Mouse (Mus musculus) forebrain, embryonic 12.5 days (tissue): Measurements from ENCODE around the gene Nhs. TPM values are rescaled to one million over a fixed set of nuclear protein-coding genes. Genes with fewer than 3 reads are reported as not detected.
A peak's percentile ranks its signal among the peaks of the same experiment; 100 is the strongest.

Experiments
- ATAC-seq: fragments of 200-750 bp; cut with Nextera tagmentation; 2 replicates; pipeline ENCODE4 v1.8.0; 2017; ENCODE audit warnings: moderate TSS enrichment; ENCODE audit not compliant: low FRiP score
- H3K27ac ChIP-seq: fragments of 300-500 bp; sonication (generic); 2 replicates; pipeline ENCODE4 v1.5.1; 2016; ENCODE audit warnings: mild to moderate bottlenecking
- H3K27me3 ChIP-seq: fragments of 300-500 bp; sonication (generic); 2 replicates; pipeline ENCODE4 v1.6.1; 2016; ENCODE audit warnings: mild to moderate bottlenecking
- H3K36me3 ChIP-seq: fragments of 300-500 bp; sonication (generic); replicated peaks from 2 replicates; pipeline ENCODE4 v1.6.1; 2016; ENCODE audit warnings: mild to moderate bottlenecking
- H3K4me1 ChIP-seq: fragments of 300-500 bp; sonication (generic); 2 replicates; pipeline ENCODE4 v1.6.1; 2016
- H3K4me2 ChIP-seq: fragments of 300-500 bp; sonication (generic); 2 replicates; pipeline ENCODE4 v1.6.1; 2016; ENCODE audit warnings: mild to moderate bottlenecking, moderate library complexity
- H3K4me3 ChIP-seq: fragments of 300-500 bp; sonication (generic); replicated peaks from 2 replicates; pipeline ENCODE4 v1.5.1; 2016; ENCODE audit warnings: mild to moderate bottlenecking
- H3K9ac ChIP-seq: fragments of 300-500 bp; sonication (generic); 2 replicates; pipeline ENCODE4 v1.6.1; 2016; ENCODE audit warnings: mild to moderate bottlenecking
- H3K9me3 ChIP-seq: fragments of 300-500 bp; sonication (generic); 2 replicates; pipeline ENCODE4 v1.6.1; 2016
- WGBS: fragments of 180-500 bp; shearing (Covaris S2); methylation state at CpG from one replicate; pipeline ENCODE4 v1.1.7; 2016; 5-methylcytosine and 5-hydroxymethylcytosine counted together
- polyA plus RNA-seq: library from polyadenylated mRNA; unstranded; fragments of >200 nt; fragmentation: Nextera tagmentation; extraction: Ambion mirVana; gene quantifications from 2 replicates; pipeline ENCODE4 v1.2.1, GENCODE M21; 2016

The Nhs gene
- polyA plus RNA-seq, 1 experiment from 2014 or later, result 3.2 TPM

DNA sequence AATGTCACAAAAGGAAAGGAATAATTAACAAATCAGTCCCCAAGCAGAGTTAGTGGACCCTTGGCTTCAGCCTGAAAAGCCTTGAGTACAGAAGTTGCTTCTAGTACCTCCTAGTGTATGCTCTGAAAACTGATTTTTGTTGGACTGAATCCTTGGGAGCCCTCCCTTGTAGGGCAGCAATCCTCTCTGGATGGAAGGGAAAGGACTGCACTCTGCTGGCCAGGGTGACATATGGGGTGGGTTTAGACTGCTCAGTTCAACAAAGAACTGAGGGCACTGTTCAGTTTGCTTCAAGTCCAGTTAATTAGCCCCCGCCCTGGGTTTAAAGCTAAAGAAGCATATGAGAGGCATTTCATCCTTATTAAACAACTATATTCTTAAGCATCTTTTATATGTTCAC lies 188.4 kb downstream of the Nhs start:
- 72% methylated on average over 1 of the region's 1 CpGs for WGBS
- no peak overlapping the region for H3K4me2 ChIP-seq
- no peak overlapping the region for H3K9ac ChIP-seq
- H3K27ac ChIP-seq, result no peak overlapping the region
- peak; percentile 51; the same call in 1 of the 2 replicates for ATAC-seq
- 0 out of 2 replicates have a peak, but pooled peaks cover 2% of the 10 kb centered on the region for H3K4me1 ChIP-seq
- no peak overlapping the region for H3K4me3 ChIP-seq
- H3K27me3 ChIP-seq, result peaks cover 43% of the 10 kb centered on the region
- H3K9me3 ChIP-seq, result no peaks in the 10 kb centered on the region
- no peaks in the 10 kb centered on the region for H3K36me3 ChIP-seq

- no peak overlapping the region for H3K27ac ChIP-seq
- no peak overlapping the region for H3K4me2 ChIP-seq
- H3K4me1 ChIP-seq, result no peaks in the 10 kb centered on the region
- peak; percentile 57; the same call in 1 of the 2 replicates for ATAC-seq
- no peaks in the 10 kb centered on the region for H3K36me3 ChIP-seq
- peaks cover 28% of the 10 kb centered on the region for H3K27me3 ChIP-seq
- H3K9me3 ChIP-seq, result no peaks in the 10 kb centered on the region
- no peak overlapping the region for H3K4me3 ChIP-seq
- WGBS, result 32% methylated on average over 4 of the region's 4 CpGs
- H3K9ac ChIP-seq, result no peak overlapping the region
Observed at GRCm38 (mm10) chrX:161967692-161968091, 191.8 kb downstream of the Nhs start.

DNA sequence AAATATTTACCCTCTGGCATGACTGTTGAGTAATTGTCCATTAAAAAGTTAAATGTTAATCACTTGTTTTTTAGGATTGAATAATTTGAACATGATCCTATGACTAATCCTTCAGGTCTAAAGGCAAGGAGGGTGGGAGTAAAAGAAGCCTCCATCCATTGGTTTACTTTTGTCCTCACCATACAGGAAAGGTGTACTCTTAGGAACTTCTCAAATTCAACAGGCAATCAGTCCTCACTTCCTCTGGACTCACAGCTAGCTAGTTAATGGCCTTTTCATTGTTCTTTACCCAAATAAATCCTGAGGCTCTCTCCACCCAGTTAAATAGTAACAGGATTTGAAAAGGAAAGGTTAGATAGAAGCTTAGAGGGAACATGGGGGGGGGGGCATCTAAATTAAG lies 196.2 kb downstream of the Nhs start:
- no peaks in the 10 kb centered on the region for H3K4me1 ChIP-seq
- no peak overlapping the region for H3K4me3 ChIP-seq
- ATAC-seq, result no peak
- no peaks in the 10 kb centered on the region for H3K36me3 ChIP-seq
- no peak overlapping the region for H3K4me2 ChIP-seq
- no peak overlapping the region for H3K9ac ChIP-seq
- peaks cover 27% of the 10 kb centered on the region for H3K27me3 ChIP-seq
- no peak overlapping the region for H3K27ac ChIP-seq
- no peaks in the 10 kb centered on the region for H3K9me3 ChIP-seq

DNA sequence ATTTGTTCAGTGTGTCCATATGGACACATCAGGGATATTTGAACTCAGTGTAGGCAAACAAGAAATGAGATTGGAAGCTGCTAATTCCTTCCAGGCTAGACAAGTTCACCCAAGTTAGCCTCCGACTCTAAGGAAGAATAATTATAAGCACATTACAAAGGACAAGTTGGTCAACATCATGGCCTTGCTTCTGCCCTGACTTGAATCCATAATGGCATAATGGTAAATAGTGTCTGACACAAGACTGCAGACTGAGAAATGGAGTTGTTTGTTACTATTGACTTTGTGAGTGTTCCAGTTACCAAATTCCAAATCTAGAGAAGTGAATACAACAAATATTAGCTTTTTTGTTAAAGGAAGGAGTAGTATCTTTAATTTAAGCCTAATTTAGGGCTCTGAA lies 196.7 kb downstream of the Nhs start:
- Histone ChIP-seq H3K9ac (no peak overlapping the region), H3K4me2 (no peak overlapping the region), H3K27me3 (peaks cover 27% of the 10 kb centered on the region), H3K27ac (no peak overlapping the region), H3K4me3 (no peak overlapping the region), H3K4me1 (no peaks in the 10 kb centered on the region), H3K9me3 (no peaks in the 10 kb centered on the region), H3K36me3 (no peaks in the 10 kb centered on the region)
- WGBS, result 87% methylated on average over 1 of the region's 1 CpGs
- no peak for ATAC-seq

GRCm38 (mm10) chrX:161961756-161962155 lies 197.8 kb downstream of the Nhs start:
- no peak overlapping the region for H3K27ac ChIP-seq
- H3K27me3 ChIP-seq, result peaks cover 19% of the 10 kb centered on the region
- WGBS, result 63% methylated on average over 6 of the region's 6 CpGs
- no peak overlapping the region for H3K4me3 ChIP-seq
- no peaks in the 10 kb centered on the region for H3K9me3 ChIP-seq
- no peak overlapping the region for H3K4me2 ChIP-seq
- no peaks in the 10 kb centered on the region for H3K36me3 ChIP-seq
- H3K4me1 ChIP-seq, result no peaks in the 10 kb centered on the region
- H3K9ac ChIP-seq, result no peak overlapping the region
- ATAC-seq, result no peak

DNA sequence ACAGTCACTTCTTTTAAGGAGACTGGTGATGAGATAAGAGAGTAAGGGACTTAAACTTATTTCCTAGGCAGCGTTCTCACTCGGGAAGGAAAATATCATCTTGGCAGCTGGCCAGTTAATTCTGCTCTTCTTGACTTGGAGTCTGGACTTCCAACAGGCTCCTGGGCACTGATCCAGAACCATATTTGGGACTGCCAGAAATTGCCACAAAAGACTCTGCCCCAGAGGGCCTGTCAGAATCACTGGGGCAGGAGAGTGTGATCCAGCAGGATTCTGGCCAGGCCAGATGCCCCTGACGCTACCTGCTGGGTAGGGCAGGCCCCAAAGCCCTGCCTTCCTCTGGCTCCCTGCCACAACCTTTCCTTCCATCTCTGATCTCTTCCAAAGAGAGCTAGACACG lies 198.4 kb downstream of the Nhs start:
- no peak for ATAC-seq
- H3K36me3 ChIP-seq, result no peaks in the 10 kb centered on the region
- no peak overlapping the region for H3K27ac ChIP-seq
- peaks cover 25% of the 10 kb centered on the region for H3K27me3 ChIP-seq
- WGBS, result 72% methylated on average over 4 of the region's 4 CpGs
- H3K9ac ChIP-seq, result no peak overlapping the region
- no peak overlapping the region for H3K4me2 ChIP-seq
- no peak overlapping the region for H3K4me3 ChIP-seq
- no peaks in the 10 kb centered on the region for H3K9me3 ChIP-seq
- H3K4me1 ChIP-seq, result no peaks in the 10 kb centered on the region

GRCm38 (mm10) chrX:161952356-161952755 lies 207.2 kb downstream of the Nhs start:
- no peak for ATAC-seq
- Histone ChIP-seq H3K27ac (no peak overlapping the region), H3K4me3 (no peak overlapping the region), H3K4me1 (no peaks in the 10 kb centered on the region), H3K4me2 (no peak overlapping the region), H3K9me3 (no peaks in the 10 kb centered on the region), H3K36me3 (no peaks in the 10 kb centered on the region), H3K27me3 (peaks cover 30% of the 10 kb centered on the region), H3K9ac (no peak overlapping the region)

DNA sequence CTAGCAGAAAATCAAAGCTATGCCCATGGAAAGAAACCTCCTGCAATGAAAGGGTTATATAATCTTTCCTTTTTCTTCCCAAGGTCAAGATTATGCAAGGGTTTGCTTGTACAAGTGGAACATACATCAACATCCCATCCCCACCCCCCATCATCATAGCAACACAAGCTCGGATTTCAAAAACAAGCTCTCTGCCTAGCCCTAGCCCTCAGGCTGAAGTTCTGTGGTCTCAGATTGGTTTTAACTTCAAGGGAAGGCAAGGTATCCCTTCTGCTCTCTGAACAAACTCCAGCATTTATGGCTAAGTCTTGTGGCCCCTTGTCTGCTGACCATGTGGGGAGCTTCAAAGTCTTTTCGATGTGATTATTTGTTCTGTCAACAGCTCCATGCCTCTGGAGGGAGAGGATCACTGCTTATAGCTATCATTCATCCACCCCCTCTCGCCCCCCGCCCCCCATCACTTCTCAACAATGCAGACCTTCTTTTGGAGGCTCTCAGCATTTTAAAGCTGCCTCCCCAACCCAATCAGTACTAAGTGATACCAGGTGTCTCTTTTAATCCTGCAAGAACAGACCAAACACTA lies 216.3 kb downstream of the Nhs start:
- no peak for ATAC-seq
- no peaks in the 10 kb centered on the region for H3K4me1 ChIP-seq
- 56% methylated on average over 4 of the region's 4 CpGs for whole genome bisulfite sequencing
- H3K4me3 ChIP-seq, result no peak overlapping the region
- H3K27ac ChIP-seq, result no peak overlapping the region
- no peaks in the 10 kb centered on the region for H3K9me3 ChIP-seq
- no peaks in the 10 kb centered on the region for H3K36me3 ChIP-seq
- no peak overlapping the region for H3K4me2 ChIP-seq
- no peak overlapping the region for H3K9ac ChIP-seq
- peaks cover 25% of the 10 kb centered on the region for H3K27me3 ChIP-seq

DNA sequence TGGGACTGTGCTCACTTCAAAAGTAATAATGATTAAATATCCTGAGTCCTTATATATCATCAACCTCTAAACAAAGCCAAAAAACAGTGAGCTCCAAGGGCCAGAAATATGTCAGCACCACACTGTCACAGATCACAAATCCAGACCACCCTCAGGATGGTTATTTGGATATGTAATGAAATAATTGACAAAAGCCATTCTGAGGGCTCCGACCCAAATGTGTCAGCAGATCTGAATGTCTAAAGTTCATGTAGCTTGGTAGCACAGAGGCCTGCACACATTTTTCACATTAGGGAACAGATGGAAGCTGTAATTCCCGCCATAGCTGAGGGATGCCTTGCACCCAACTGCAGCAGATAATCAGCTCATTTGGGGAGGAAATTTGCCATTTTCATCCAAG lies 218.8 kb downstream of the Nhs start:
- Histone ChIP-seq H3K4me2 (no peak overlapping the region), H3K27ac (no peak overlapping the region), H3K9me3 (no peaks in the 10 kb centered on the region), H3K9ac (no peak overlapping the region), H3K27me3 (peaks cover 39% of the 10 kb centered on the region), H3K36me3 (no peaks in the 10 kb centered on the region), H3K4me3 (no peak overlapping the region), H3K4me1 (no peaks in the 10 kb centered on the region)
- no peak for ATAC-seq
- WGBS, result 82% methylated on average over 2 of the region's 2 CpGs

- peak overlapping the region; percentile 83; the same call in 1 of the 2 replicates for H3K27ac ChIP-seq
- H3K4me3 ChIP-seq, result no peak overlapping the region
- peak overlapping the region; percentile 43; the same call in 1 of the 2 replicates for H3K4me2 ChIP-seq
- H3K9me3 ChIP-seq, result no peaks in the 10 kb centered on the region
- H3K36me3 ChIP-seq, result no peaks in the 10 kb centered on the region
- peak; percentile 55; the same call in 1 of the 2 replicates for ATAC-seq
- no peak overlapping the region for H3K9ac ChIP-seq
- peaks cover 67% of the 10 kb centered on the region for H3K27me3 ChIP-seq
- peaks cover 12% of the 10 kb centered on the region for H3K4me1 ChIP-seq
Observed at GRCm38 (mm10) chrX:161926683-161927053, 232.9 kb downstream of the Nhs start.

DNA sequence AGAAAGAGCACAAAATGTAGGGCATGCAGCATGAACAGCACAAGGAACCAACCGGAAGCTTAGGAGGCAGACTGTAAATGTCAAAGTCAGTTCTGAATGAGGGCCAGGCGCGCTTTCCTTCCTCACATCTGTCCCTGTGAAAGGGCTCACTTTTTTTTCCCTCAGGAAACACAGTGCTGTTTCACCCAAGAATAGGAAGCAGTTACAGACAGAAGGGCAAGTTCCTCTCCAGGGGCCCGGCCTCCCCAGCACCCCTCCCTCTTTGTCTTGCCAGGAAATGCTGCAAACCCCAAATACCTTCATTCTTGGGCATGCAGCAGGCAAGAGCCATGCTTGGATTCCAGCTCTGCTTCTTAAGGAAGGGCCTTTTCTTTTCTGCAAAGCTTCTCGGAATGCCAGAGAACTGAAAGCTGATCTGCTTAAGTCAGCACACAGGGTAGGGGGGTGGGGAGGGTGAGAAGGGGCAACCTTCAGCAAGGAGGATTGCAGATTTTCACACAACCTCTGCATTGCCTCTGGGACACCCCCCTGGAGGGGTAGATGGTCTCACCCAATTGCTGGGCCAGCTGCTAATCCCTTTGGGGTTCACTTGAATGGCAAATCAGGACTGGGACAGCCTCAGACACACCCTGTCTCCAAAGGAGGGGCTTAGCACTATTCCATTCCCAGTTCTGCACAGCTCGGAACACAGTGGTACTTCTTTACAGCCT lies 233.4 kb downstream of the Nhs start:
- ATAC-seq, result peak; percentile 93
- Histone ChIP-seq H3K4me2 (peak overlapping the region; percentile 43), H3K4me1 (peaks cover 12% of the 10 kb centered on the region), H3K4me3 (peak overlapping the region; percentile 25), H3K27me3 (peaks cover 69% of the 10 kb centered on the region), H3K36me3 (no peaks in the 10 kb centered on the region), H3K9ac (0 out of 2 replicates have a peak overlapping the region, but pooled peaks have one; percentile 21), H3K27ac (peak overlapping the region; percentile 83), H3K9me3 (no peaks in the 10 kb centered on the region)
- WGBS, result 23% methylated on average over 6 of the region's 6 CpGs

DNA sequence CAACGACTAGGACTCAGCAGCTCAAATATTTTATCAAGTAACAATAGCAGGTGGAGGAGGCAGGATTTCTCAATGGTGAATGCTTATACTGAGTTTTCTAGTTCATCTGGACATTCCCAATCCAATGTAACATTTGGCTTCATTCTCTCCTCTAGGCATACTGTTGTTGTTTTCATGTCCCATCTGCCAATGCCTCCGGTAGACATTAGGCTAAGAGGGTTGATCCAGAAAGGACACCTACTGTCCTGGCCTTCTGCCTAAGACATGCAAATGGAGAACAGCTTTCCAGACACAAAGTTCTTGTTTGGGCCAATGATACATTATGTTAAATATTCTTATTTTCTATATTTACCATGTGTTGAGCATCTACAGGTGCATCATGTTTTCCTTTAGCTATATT lies 236.9 kb downstream of the Nhs start:
- peaks cover 54% of the 10 kb centered on the region for H3K27me3 ChIP-seq
- H3K36me3 ChIP-seq, result no peaks in the 10 kb centered on the region
- ATAC-seq, result no peak
- no peaks in the 10 kb centered on the region for H3K9me3 ChIP-seq
- no peak overlapping the region for H3K4me3 ChIP-seq
- no peak overlapping the region for H3K9ac ChIP-seq
- H3K4me2 ChIP-seq, result no peak overlapping the region
- H3K4me1 ChIP-seq, result peaks cover 12% of the 10 kb centered on the region
- H3K27ac ChIP-seq, result no peak overlapping the region
- WGBS, result 72% methylated on average over 2 of the region's 2 CpGs

DNA sequence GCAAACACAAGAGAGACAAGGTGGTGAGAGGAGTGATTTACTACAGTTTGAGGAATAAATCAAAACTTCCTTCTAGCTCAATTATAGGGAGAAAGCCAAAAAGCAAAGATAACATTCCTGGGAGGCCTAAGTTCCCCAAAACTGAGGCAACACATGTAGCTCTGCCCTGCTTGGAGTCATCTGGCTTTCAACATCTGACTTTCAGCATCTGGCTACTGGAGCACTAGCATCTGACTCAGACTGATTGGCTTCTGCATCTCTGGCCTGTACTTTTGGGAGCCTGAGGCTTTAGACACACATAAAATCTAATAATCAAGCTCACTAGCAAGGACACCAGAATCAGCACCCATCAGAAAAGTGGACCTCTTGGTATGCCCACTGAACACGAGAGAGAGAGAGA lies 237.9 kb downstream of the Nhs start:
- no peak overlapping the region for H3K4me2 ChIP-seq

More for the DNA sequence above, 237.9 kb downstream of the Nhs start:
- Histone ChIP-seq H3K36me3 (no peaks in the 10 kb centered on the region), H3K9ac (no peak overlapping the region), H3K4me3 (no peak overlapping the region), H3K27me3 (peaks cover 50% of the 10 kb centered on the region), H3K9me3 (no peaks in the 10 kb centered on the region), H3K27ac (no peak overlapping the region), H3K4me1 (peaks cover 7% of the 10 kb centered on the region)
- no peak for ATAC-seq
- whole genome bisulfite sequencing, result 83% methylated on average over 1 of the region's 1 CpGs
